In genomic region chr12:8063363-8064065, GRCm38 (mm10) we compare ENCODE assay signal across 25 mouse cellular contexts.
DNase-seq lines count a peak whose midpoint lies in the region; ATAC-seq lines count a peak whose summit lies in the region.
"Had no signal": no experiment of that assay in that cellular context is flagged by ENCODE, and none has a peak within 500 bp of the region (broad histone marks: within the 10 kb centered on the region; RNA-seq: fewer than 3 reads in every experiment).

No protein-coding gene starts in this region.

- no peak overlapping the region for H3K4me3 ChIP-seq in kidney, embryonic 14.5 days (ENCODE audit: low read length)
- H3K4me3 ChIP-seq in embryonic facial prominence, embryonic 10.5 days, result no peak overlapping the region
- H3K4me3 ChIP-seq: embryonic facial prominence, embryonic 13.5 days; hindbrain, embryonic 12.5 days; midbrain, embryonic 15.5 days; neural tube, embryonic 15.5 days had no signal

- WGBS in kidney, embryonic 14.5 days, result 20% methylated on average over 11 of the region's 11 CpGs
- WGBS in embryonic facial prominence, embryonic 10.5 days, result 36% methylated on average over 11 of the region's 11 CpGs

- H3K9me3 ChIP-seq in kidney, embryonic 14.5 days (ENCODE audit: control insufficient read depth, low read length), result no peaks in the 10 kb centered on the region
- peaks cover 4% of the 10 kb centered on the region; the same call in 1 of the 2 replicates for H3K9me3 ChIP-seq in embryonic facial prominence, embryonic 10.5 days
- H3K9me3 ChIP-seq: embryonic facial prominence, embryonic 13.5 days; hindbrain, embryonic 12.5 days; midbrain, embryonic 15.5 days; neural tube, embryonic 15.5 days had no signal

- H3K4me1 ChIP-seq in kidney, embryonic 14.5 days (ENCODE audit: control insufficient read depth, insufficient read depth, low read length), result peaks cover 8% of the 10 kb centered on the region
- H3K4me1 ChIP-seq in embryonic facial prominence, embryonic 10.5 days, result peaks cover 21% of the 10 kb centered on the region
- H3K4me1 ChIP-seq: hindbrain, embryonic 12.5 days; midbrain, embryonic 15.5 days; neural tube, embryonic 15.5 days had no signal

- peak; percentile 91 for ATAC-seq in kidney, embryonic 14.5 days (ENCODE audit: low FRiP score, low TSS enrichment)
- ATAC-seq: activated CD4-positive, CD25-positive, alpha-beta regulatory T cell, adult 4 months; CD4-positive, CD25-positive, alpha-beta regulatory T cell, adult 4 months; forebrain, postnatal 0 days; midbrain, embryonic 15.5 days; Patski had no signal

- H3K36me3 ChIP-seq in kidney, embryonic 14.5 days (ENCODE audit: control insufficient read depth, insufficient read depth, low read length), result no peaks in the 10 kb centered on the region
- H3K36me3 ChIP-seq in embryonic facial prominence, embryonic 10.5 days (replicated peaks), result no peaks in the 10 kb centered on the region
- H3K36me3 ChIP-seq: embryonic facial prominence, embryonic 13.5 days; hindbrain, embryonic 12.5 days; midbrain, embryonic 15.5 days; neural tube, embryonic 15.5 days had no signal

- DNase-seq in cerebellum, adult 11-12 months, result peak; percentile 5
- no peak for DNase-seq in cerebellum, adult 9-10 months
- no peak for DNase-seq in kidney, adult 18-20 months
- DNase-seq in ZHBTc4 (ENCODE audit: low read depth, low spot score), result peak; percentile 7
- peak; percentile 68 for DNase-seq in embryonic facial prominence, embryonic 10.5 days (ENCODE audit: low spot score)
- DNase-seq in urinary bladder, postnatal 25 days (ENCODE audit: low spot score), result no peak
- DNase-seq in adrenal gland, postnatal 10 days, result no peak
- DNase-seq: adrenal gland, postnatal 14 days; cerebellum, adult 11 months; forebrain, postnatal 0 days; heart, postnatal 10 days; left cerebral cortex, postnatal 4 days; lung, adult 2 months; lung, postnatal 36 days; thymus, adult 18-20 months had no signal

- no peaks in the 10 kb centered on the region for H3K27me3 ChIP-seq in kidney, embryonic 14.5 days (ENCODE audit: control insufficient read depth, insufficient read depth, low read length)
- H3K27me3 ChIP-seq in embryonic facial prominence, embryonic 10.5 days (replicated peaks; ENCODE audit: low read depth, poor library complexity, severe bottlenecking), result no peaks in the 10 kb centered on the region
- H3K27me3 ChIP-seq: hindbrain, embryonic 12.5 days; midbrain, embryonic 15.5 days; neural tube, embryonic 15.5 days had no signal

- no peak overlapping the region; the same call in 1 of the 2 replicates for H3K27ac ChIP-seq in kidney, embryonic 14.5 days (ENCODE audit: low read depth, low read length)
- peak overlapping the region; percentile 60; the same call in 1 of the 2 replicates for H3K27ac ChIP-seq in embryonic facial prominence, embryonic 10.5 days (replicated peaks)
- H3K27ac ChIP-seq: embryonic facial prominence, embryonic 13.5 days; hindbrain, embryonic 12.5 days; midbrain, embryonic 15.5 days; neural tube, embryonic 15.5 days had no signal

- H3K4me2 ChIP-seq in kidney, embryonic 14.5 days (replicated peaks; ENCODE audit: low read depth, low read length), result no peak overlapping the region
- H3K4me2 ChIP-seq: embryonic facial prominence, embryonic 13.5 days; heart, embryonic 11.5 days; hindbrain, embryonic 12.5 days; liver, embryonic 11.5 days; midbrain, embryonic 15.5 days; neural tube, embryonic 15.5 days had no signal

- H3K9ac ChIP-seq in kidney, embryonic 14.5 days (ENCODE audit: low read depth, low read length), result no peak overlapping the region
- H3K9ac ChIP-seq: embryonic facial prominence, embryonic 13.5 days; forebrain, postnatal 0 days; hindbrain, embryonic 12.5 days; midbrain, embryonic 15.5 days; neural tube, embryonic 15.5 days had no signal

Comparison
In these comparisons a context has a peak if more than half of its experiments do, and no peak if none do; other contexts are left out.
1. DNase-seq: peak in cerebellum, adult 11-12 months (single experiment), ZHBTc4 (single experiment) and embryonic facial prominence, embryonic 10.5 days (single experiment); none in cerebellum, adult 9-10 months (single experiment), kidney, adult 18-20 months (single experiment), urinary bladder, postnatal 25 days (single experiment) and adrenal gland, postnatal 10 days (single experiment).